Mouse (Mus musculus): Measurements from ENCODE around the gene Syce1l.

The Syce1l gene

GRCm38 (mm10) chr8:113642926-113643325 is at the start of gene Syce1l:
TSS of gene Syce1l (plus strand) at chr8:113643213.
- no peak for DNase-seq

- no peak for DNase-seq
Observed at GRCm38 (mm10) chr8:113598401-113598800, 44.6 kb upstream of the Syce1l start.

- peak in 1 of 2 experiments; percentile 24 for DNase-seq
Observed at GRCm38 (mm10) chr8:113632634-113633033, 10.4 kb upstream of the Syce1l start.

GRCm38 (mm10) chr8:113634161-113634560 is 8.9 kb upstream of the Syce1l start:
- no peak for DNase-seq

GRCm38 (mm10) chr8:113634670-113635591 is 8.1 kb upstream of the Syce1l start, which contains the start of gene Mon1b:
TSS of gene Mon1b (plus strand) at chr8:113635587.
- peak; percentile 97 to 98 for DNase-seq

- DNase-seq, result no peak
Observed at GRCm38 (mm10) chr8:113635592-113636279, 7.3 kb upstream of the Syce1l start.

- no peak for DNase-seq
Observed at GRCm38 (mm10) chr8:113636280-113636628, 6.8 kb upstream of the Syce1l start.

- no peak for DNase-seq
Observed at GRCm38 (mm10) chr8:113640357-113640756, 2.7 kb upstream of the Syce1l start.

- DNase-seq, result no peak
Observed at GRCm38 (mm10) chr8:113643479-113644210, 632 bp downstream of the Syce1l start.

GRCm38 (mm10) chr8:113645220-113645619 is 2.2 kb downstream of the Syce1l start:
- no peak for DNase-seq

- no peak for DNase-seq
Observed at GRCm38 (mm10) chr8:113652450-113652849, 9.4 kb downstream of the Syce1l start.

GRCm38 (mm10) chr8:113653151-113653550 is 10.1 kb downstream of the Syce1l start:
- no peak for DNase-seq

- DNase-seq, result peak; percentile 58 to 64
Observed at GRCm38 (mm10) chr8:113656154-113656553, 13.1 kb downstream of the Syce1l start.

- DNase-seq, result no peak
Observed at GRCm38 (mm10) chr8:113656681-113657298, 13.8 kb downstream of the Syce1l start.

GRCm38 (mm10) chr8:113660128-113660527 is 17.1 kb downstream of the Syce1l start:
- no peak for DNase-seq

- DNase-seq, result peak; percentile 44 to 50
Observed at GRCm38 (mm10) chr8:113664544-113664943, 21.5 kb downstream of the Syce1l start.

- no peak for DNase-seq
Observed at GRCm38 (mm10) chr8:113665036-113665435, 22.0 kb downstream of the Syce1l start.

- DNase-seq, result no peak
Observed at GRCm38 (mm10) chr8:113665951-113666350, 22.9 kb downstream of the Syce1l start.

- DNase-seq, result no peak
Observed at GRCm38 (mm10) chr8:113666714-113667432, 23.9 kb downstream of the Syce1l start.

GRCm38 (mm10) chr8:113669924-113670323 is 26.9 kb downstream of the Syce1l start:
- no peak for DNase-seq

- DNase-seq, result no peak
Observed at GRCm38 (mm10) chr8:113672599-113673255, 29.7 kb downstream of the Syce1l start.

Measured in B cell, adult 2 months (primary cell).